Mouse (Mus musculus) liver, embryonic 13.5 days (tissue): ENCODE measurements around the gene Adnp. TPM values are rescaled to one million over a fixed set of nuclear protein-coding genes. Genes with fewer than 3 reads are reported as not detected.
A peak's percentile ranks its signal among the peaks of the same experiment; 100 is the strongest.

Source experiments
- ATAC-seq: fragments of 200-750 bp; cut with Nextera tagmentation; 2 replicates; pipeline ENCODE4 v1.8.0; 2017; ENCODE audit warnings: low read depth, mild to moderate bottlenecking, moderate number of reproducible peaks, moderate library complexity
- DNase-seq: peaks from one replicate; pipeline ENCODE4 v3.0.0; 2022
- H3K27ac ChIP-seq: fragments of 300-500 bp; sonication (generic); 2 replicates; pipeline ENCODE4 v1.5.1; 2015; ENCODE audit warnings: moderate library complexity, mild to moderate bottlenecking, inconsistent platforms
- H3K27me3 ChIP-seq: fragments of 300-500 bp; sonication (generic); 2 replicates; pipeline ENCODE4 v1.6.1; 2015; ENCODE audit warnings: mild to moderate bottlenecking, inconsistent platforms
- H3K36me3 ChIP-seq: fragments of 300-500 bp; sonication (generic); 2 replicates; pipeline ENCODE4 v1.6.1; 2015; ENCODE audit warnings: mild to moderate bottlenecking, inconsistent platforms
- H3K4me1 ChIP-seq: fragments of 300-500 bp; sonication (generic); replicated peaks from 2 replicates; pipeline ENCODE4 v1.6.1; 2015; ENCODE audit warnings: inconsistent platforms
- H3K4me2 ChIP-seq: fragments of 300-500 bp; sonication (generic); 2 replicates; pipeline ENCODE4 v1.6.1; 2015; ENCODE audit warnings: inconsistent platforms, mild to moderate bottlenecking, moderate library complexity
- H3K4me3 ChIP-seq: fragments of 300-500 bp; sonication (generic); replicated peaks from 2 replicates; pipeline ENCODE4 v1.5.1; 2015; ENCODE audit warnings: mild to moderate bottlenecking, inconsistent platforms
- H3K9ac ChIP-seq: fragments of 300-500 bp; sonication (generic); 2 replicates; pipeline ENCODE4 v1.6.1; 2015; ENCODE audit warnings: mild to moderate bottlenecking, inconsistent platforms
- H3K9me3 ChIP-seq: fragments of 300-500 bp; sonication (generic); replicated peaks from 2 replicates; pipeline ENCODE4 v1.6.1; 2016; ENCODE audit warnings: inconsistent platforms
- WGBS: fragments of 180-500 bp; shearing (Covaris S2); methylation state at CpG from one replicate; pipeline ENCODE4 v1.1.7; 2015; ENCODE audit not compliant: insufficient replicate concordance; 5-methylcytosine and 5-hydroxymethylcytosine counted together
- polyA plus RNA-seq: library from polyadenylated mRNA; unstranded; fragments of >200 nt; fragmentation: Nextera tagmentation; extraction: Ambion mirVana; gene quantifications from 2 replicates; pipeline ENCODE4 v1.2.1, GENCODE M21; 2015

Gene Adnp
- polyA plus RNA-seq, 1 experiment from 2014 or later = 0.91 TPM

DNA sequence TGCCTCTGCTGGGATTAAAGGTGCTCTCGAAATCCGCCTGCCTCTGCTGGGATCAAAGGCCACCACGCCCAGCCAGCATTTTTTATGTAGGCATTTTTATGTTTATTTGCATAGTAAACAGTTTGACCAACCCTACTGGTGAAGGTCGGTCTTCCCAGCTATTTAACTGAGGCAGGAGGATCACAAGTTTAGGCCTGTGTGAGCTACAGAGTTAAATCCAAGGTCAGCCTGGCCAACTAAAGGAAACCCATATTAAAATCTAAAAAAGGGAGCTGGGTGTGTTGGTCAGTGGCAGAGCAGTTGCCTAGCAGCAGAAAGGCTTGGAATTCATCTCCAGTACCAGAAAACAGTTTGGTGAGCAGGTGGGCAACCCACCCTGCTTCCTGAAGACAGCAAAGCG is 26.4 kb upstream of the Adnp start:
- peaks cover 22% of the 10 kb centered on the region for H3K36me3 ChIP-seq
- H3K4me1 ChIP-seq = peaks cover 39% of the 10 kb centered on the region
- DNase-seq = no peak
- H3K4me2 ChIP-seq = no peak overlapping the region
- 78% methylated on average over 5 of the region's 5 CpGs for WGBS
- H3K9ac ChIP-seq = no peak overlapping the region
- no peak overlapping the region for H3K27ac ChIP-seq
- no peak overlapping the region for H3K4me3 ChIP-seq
- H3K27me3 ChIP-seq = no peaks in the 10 kb centered on the region
- H3K9me3 ChIP-seq = peaks cover 2% of the 10 kb centered on the region; the same call in 1 of the 2 replicates
- no peak for ATAC-seq

DNA sequence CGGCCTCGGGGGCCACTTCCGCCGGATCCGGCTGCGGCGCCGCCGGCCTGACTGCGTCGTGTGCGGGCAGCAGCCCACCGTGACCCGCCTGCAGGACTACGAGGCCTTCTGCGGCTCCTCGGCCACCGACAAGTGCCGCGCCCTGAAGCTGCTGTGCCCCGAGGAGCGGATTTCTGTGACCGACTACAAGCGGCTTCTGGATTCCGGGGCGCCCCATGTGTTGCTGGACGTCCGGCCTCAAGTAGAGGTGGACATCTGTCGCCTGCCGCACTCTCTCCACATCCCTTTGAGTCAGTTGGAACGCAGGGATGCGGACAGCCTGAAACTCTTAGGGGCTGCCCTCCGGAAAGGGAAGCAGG is 24.5 kb upstream of the Adnp start:
- DNase-seq (no peak), ATAC-seq (no peak)
- Histone ChIP-seq H3K9ac (peak overlapping the region; percentile 97), H3K27ac (no peak overlapping the region), H3K4me1 (peaks cover 46% of the 10 kb centered on the region), H3K4me2 (peak overlapping the region; percentile 99), H3K27me3 (no peaks in the 10 kb centered on the region), H3K9me3 (no peaks in the 10 kb centered on the region), H3K36me3 (peaks cover 31% of the 10 kb centered on the region), H3K4me3 (peak overlapping the region; percentile 100)
- 53% methylated on average over 32 of the region's 33 CpGs for WGBS

DNA sequence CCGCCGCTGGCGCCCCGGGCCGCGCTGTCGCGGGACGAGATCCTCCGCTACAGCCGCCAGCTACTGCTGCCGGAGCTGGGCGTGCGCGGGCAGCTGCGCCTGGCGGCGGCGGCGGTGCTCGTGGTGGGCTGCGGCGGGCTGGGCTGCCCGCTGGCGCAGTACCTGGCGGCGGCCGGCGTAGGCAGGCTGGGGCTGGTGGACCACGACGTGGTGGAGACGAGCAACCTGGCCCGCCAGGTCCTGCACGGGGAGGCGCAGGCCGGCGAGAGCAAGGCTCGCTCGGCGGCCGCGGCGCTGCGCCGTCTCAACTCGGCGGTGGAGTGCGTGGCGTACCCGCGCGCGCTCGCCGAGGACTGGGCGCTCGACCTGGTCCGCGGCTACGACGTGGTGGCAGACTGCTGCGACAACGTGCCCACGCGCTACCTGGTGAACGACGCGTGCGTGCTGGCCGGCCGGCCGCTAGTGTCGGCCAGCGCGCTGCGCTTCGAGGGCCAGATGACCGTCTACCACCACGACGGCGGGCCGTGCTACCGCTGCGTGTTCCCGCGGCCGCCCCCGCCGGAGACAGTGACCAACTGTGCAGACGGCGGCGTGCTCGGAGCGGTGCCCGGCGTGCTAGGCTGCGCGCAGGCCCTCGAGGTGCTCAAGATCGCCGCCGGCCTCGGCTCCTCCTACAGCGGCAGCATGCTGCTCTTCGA is 24.0 kb upstream of the Adnp start:
- H3K9me3 ChIP-seq = no peaks in the 10 kb centered on the region
- no peaks in the 10 kb centered on the region for H3K27me3 ChIP-seq
- peaks cover 46% of the 10 kb centered on the region for H3K4me1 ChIP-seq
- H3K27ac ChIP-seq = peak overlapping the region; percentile 86
- peak overlapping the region; percentile 97 for H3K9ac ChIP-seq
- peak overlapping the region; percentile 99 for H3K4me2 ChIP-seq
- ATAC-seq (peak; percentile 54), DNase-seq (peak; percentile 21)
- 2% methylated on average over 98 of the region's 105 CpGs for WGBS
- H3K4me3 ChIP-seq = peak overlapping the region; percentile 100
- H3K36me3 ChIP-seq = peaks cover 36% of the 10 kb centered on the region

DNA sequence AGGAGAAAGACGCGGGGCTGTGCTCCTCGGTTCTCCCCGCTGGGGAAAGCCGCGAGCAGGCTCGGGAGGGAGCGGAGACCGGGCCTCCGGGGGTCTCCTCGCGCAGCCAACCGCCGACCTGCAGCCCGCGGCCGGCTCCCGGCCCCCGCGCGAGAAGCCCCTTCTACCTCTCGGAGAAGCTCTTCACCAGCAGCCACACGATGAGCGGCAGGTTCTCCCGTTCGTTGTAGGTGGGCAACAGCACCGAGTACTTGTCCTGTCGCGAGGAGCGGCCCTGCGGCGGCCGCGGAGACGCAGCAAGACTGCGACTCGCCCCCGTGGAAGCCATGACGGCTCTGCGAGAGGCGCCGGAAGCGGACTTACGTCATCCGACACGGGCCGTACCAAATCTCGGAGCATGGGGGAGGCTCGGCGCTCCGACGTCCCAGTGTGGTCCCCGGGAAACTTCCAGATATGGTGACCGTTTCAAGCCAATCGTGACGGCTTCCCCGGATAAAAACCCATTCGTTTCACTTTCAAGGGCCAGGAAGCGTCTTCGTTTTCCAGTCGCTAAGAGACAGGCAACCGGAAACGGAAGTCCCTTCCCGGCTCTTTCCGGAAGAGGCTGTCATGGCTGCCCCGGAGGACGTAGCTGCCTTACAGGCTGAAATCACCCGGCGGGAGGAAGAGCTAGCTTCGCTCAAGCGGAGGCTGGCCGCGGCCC is 23.3 kb upstream of the Adnp start, which contains the start of the genes Gm20716, Dpm1 and Mocs3:
Gene Gm20716 (minus strand): TSS at position 339 of the 703 bp plus-strand sequence.
Gene Dpm1 (minus strand): TSS at position 566 of the 703 bp plus-strand sequence.
Gene Mocs3 (plus strand): TSS at position 597 of the 703 bp plus-strand sequence.
- DNase-seq (peak; percentile 77), ATAC-seq (peak; percentile 83)
- H3K27ac ChIP-seq = peak within 1 kb of the TSS; percentile 86
- peaks cover 44% of the 10 kb centered on the region for H3K36me3 ChIP-seq
- peak within 1 kb of the TSS; percentile 97 for H3K9ac ChIP-seq
- H3K9me3 ChIP-seq = no peaks in the 10 kb centered on the region
- no peaks in the 10 kb centered on the region for H3K27me3 ChIP-seq
- WGBS = under 1% methylated on average over 73 of the region's 73 CpGs
- peak within 1 kb of the TSS; percentile 100 for H3K4me3 ChIP-seq
- peak within 1 kb of the TSS; percentile 99 for H3K4me2 ChIP-seq
- peaks cover 46% of the 10 kb centered on the region for H3K4me1 ChIP-seq

GRCm38 (mm10) chr2:168229116-168230025 is 22.5 kb upstream of the Adnp start:
- H3K4me1 ChIP-seq = peaks cover 46% of the 10 kb centered on the region
- DNase-seq (peak; percentile 42), ATAC-seq (peak; percentile 45)
- H3K4me2 ChIP-seq = peak overlapping the region; percentile 99
- H3K9me3 ChIP-seq = no peaks in the 10 kb centered on the region
- H3K36me3 ChIP-seq = peaks cover 52% of the 10 kb centered on the region
- 11% methylated on average over 41 of the region's 41 CpGs for WGBS
- peak overlapping the region; percentile 86 for H3K27ac ChIP-seq
- H3K4me3 ChIP-seq = peak overlapping the region; percentile 100
- H3K27me3 ChIP-seq = no peaks in the 10 kb centered on the region
- peak overlapping the region; percentile 97 for H3K9ac ChIP-seq

- peaks cover 8% of the 10 kb centered on the region for H3K4me1 ChIP-seq
- DNase-seq = no peak
- H3K27me3 ChIP-seq = no peaks in the 10 kb centered on the region
- no peaks in the 10 kb centered on the region for H3K9me3 ChIP-seq
- 91% methylated on average over 6 of the region's 6 CpGs for WGBS
- H3K4me2 ChIP-seq = no peak overlapping the region
- no peak for ATAC-seq
- no peak overlapping the region for H3K27ac ChIP-seq
- H3K4me3 ChIP-seq = no peak overlapping the region
- peaks cover 81% of the 10 kb centered on the region for H3K36me3 ChIP-seq
- H3K9ac ChIP-seq = no peak overlapping the region
Observed at GRCm38 (mm10) chr2:168223326-168223725, 16.4 kb upstream of the Adnp start.

GRCm38 (mm10) chr2:168213788-168214397 is 7.0 kb upstream of the Adnp start:
- no peaks in the 10 kb centered on the region; the same call in 1 of the 2 replicates for H3K4me1 ChIP-seq
- 65% methylated on average over 5 of the region's 5 CpGs for WGBS
- H3K27me3 ChIP-seq = no peaks in the 10 kb centered on the region
- H3K9ac ChIP-seq = no peak overlapping the region
- no peaks in the 10 kb centered on the region for H3K9me3 ChIP-seq
- no peak overlapping the region for H3K27ac ChIP-seq
- H3K36me3 ChIP-seq = peaks cover 93% of the 10 kb centered on the region
- no peak for DNase-seq
- no peak for ATAC-seq
- H3K4me2 ChIP-seq = no peak overlapping the region
- H3K4me3 ChIP-seq = no peak overlapping the region

- Histone ChIP-seq H3K4me2 (peak overlapping the region; percentile 91), H3K4me1 (peaks cover 42% of the 10 kb centered on the region), H3K27me3 (no peaks in the 10 kb centered on the region), H3K9ac (peak overlapping the region; percentile 99; the same call in 1 of the 2 replicates), H3K27ac (peak overlapping the region; percentile 95), H3K36me3 (peaks cover 60% of the 10 kb centered on the region), H3K9me3 (no peaks in the 10 kb centered on the region), H3K4me3 (peak overlapping the region; percentile 98; the same call in 1 of the 2 replicates)
- no peak for ATAC-seq
- no peak for DNase-seq
- WGBS = 84% methylated on average over 3 of the region's 3 CpGs
Observed at GRCm38 (mm10) chr2:168207883-168208282, 971 bp upstream of the Adnp start.

DNA sequence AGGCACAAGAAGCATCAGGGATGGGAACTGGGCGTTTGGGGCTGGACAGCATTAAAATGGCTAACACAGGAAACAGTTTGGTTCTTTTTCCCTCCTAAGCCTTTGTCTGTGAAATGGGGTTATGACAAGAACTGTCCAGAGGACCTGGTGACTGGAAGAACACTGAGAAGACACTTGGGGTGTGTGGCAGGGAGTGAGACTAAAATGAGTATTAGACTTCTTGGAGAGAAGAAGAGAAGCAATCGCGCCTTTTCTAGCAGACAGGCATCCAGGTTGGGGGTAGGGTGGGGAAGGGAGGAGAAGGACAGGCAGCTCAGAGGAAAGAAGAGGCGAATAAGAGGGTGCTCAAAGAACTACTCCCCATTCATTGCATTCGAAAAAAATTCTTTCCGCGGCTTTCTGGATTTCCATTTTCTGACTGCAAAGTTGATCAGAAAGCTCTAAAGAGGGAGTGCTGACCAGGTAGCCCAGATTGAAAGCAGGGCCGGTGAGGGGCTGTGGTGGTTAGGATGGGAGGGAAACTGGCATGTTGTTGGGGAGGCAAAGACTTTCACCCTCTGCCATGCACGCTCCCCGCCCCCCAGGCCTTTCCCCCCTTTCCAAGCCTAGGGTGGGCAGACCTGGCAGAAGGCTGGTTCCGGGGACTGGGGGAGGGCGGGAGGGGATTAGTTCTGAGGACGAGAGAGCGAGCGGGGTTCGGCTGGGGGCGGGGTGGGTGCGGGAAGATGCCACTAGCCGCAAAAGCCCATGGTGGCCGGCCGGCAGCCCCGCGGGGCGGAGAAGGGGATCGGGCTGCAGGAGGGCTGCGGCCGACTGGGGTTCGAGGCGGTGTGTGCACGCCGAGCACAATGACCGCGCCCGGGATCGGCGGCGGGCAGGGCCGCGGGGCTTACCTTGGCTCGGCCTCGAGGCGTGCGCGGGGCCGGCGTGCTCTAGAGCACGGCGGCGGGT is 956 bp downstream of the Adnp start:
- DNase-seq (peak; percentile 18), ATAC-seq (peak; percentile 16; the same call in 1 of the 2 replicates)
- peak overlapping the region; percentile 91 for H3K4me2 ChIP-seq
- WGBS = under 1% methylated on average over 45 of the region's 49 CpGs
- no peaks in the 10 kb centered on the region for H3K9me3 ChIP-seq
- no peaks in the 10 kb centered on the region for H3K27me3 ChIP-seq
- peak overlapping the region; percentile 98 for H3K4me3 ChIP-seq
- H3K27ac ChIP-seq = peak overlapping the region; percentile 95
- peaks cover 54% of the 10 kb centered on the region for H3K36me3 ChIP-seq
- peaks cover 56% of the 10 kb centered on the region for H3K4me1 ChIP-seq
- peak overlapping the region; percentile 99 for H3K9ac ChIP-seq

DNA sequence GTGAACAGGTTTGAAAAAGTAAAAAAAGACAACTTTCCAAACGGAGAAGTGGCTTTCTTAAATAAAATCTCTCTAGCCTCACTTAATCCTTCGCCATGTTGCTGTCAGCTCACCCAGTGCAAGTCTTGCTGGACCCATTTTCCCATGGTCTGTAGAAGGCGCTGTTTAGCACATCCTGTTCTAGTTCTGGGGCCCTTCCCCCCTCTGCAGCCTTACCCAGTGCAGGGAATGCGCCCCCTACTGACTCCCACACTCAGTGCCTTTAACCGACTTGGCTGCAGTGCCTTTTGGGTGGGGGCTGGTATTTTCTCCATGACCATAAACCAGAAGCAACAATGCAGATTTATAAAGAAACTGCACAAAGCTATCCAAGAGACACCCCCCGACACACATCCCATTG is 1.6 kb downstream of the Adnp start:
- H3K4me1 ChIP-seq = peaks cover 63% of the 10 kb centered on the region
- H3K36me3 ChIP-seq = peaks cover 54% of the 10 kb centered on the region
- H3K27me3 ChIP-seq = no peaks in the 10 kb centered on the region
- ATAC-seq (peak; percentile 67), DNase-seq (peak; percentile 82)
- H3K9ac ChIP-seq = peak overlapping the region; percentile 99
- H3K9me3 ChIP-seq = no peaks in the 10 kb centered on the region
- peak overlapping the region; percentile 95 for H3K27ac ChIP-seq
- WGBS = 5% methylated on average over 6 of the region's 6 CpGs
- H3K4me3 ChIP-seq = peak overlapping the region; percentile 98
- peak overlapping the region; percentile 91 for H3K4me2 ChIP-seq
